Mouse (Mus musculus): Measurements from ENCODE around the gene Cyp2c69.
"Not testable (repeated sequence)": the region's sequence is repeated elsewhere in the genome, so short reads cannot be mapped to it uniquely, and the experiment has no call there.

Cyp2c69 gene

GRCm38 (mm10) chr19:39886699-39887098 is at the start of gene Cyp2c69:
Cyp2c69 (minus strand) TSS chr19:39886799.
- DNase-seq (ENCODE audit: low spot score), result not testable (repeated sequence)

GRCm38 (mm10) chr19:39935396-39935795 is 48.8 kb upstream of the Cyp2c69 start:
- DNase-seq (ENCODE audit: low spot score), result no peak

- no peak for DNase-seq (ENCODE audit: low spot score)
These were observed 43.4 kb upstream of the Cyp2c69 start for GRCm38 (mm10) chr19:39930032-39930431.

- no peak for DNase-seq (ENCODE audit: low spot score)
These were observed 15.1 kb upstream of the Cyp2c69 start for GRCm38 (mm10) chr19:39901656-39902055.

- DNase-seq (ENCODE audit: low spot score), result not testable (repeated sequence)
These were observed 3.5 kb upstream of the Cyp2c69 start for GRCm38 (mm10) chr19:39890079-39890478.

- no peak for DNase-seq (ENCODE audit: low spot score)
These were observed 20.5 kb downstream of the Cyp2c69 start for GRCm38 (mm10) chr19:39866133-39866532.

- DNase-seq (ENCODE audit: low spot score), result not testable (repeated sequence)
These were observed 65.7 kb downstream of the Cyp2c69 start for GRCm38 (mm10) chr19:39820931-39821330.

GRCm38 (mm10) chr19:39816400-39816799 is 70.2 kb downstream of the Cyp2c69 start:
- DNase-seq (ENCODE audit: low spot score), result not testable (repeated sequence)

GRCm38 (mm10) chr19:39815991-39816390 is 70.6 kb downstream of the Cyp2c69 start:
- not testable (repeated sequence) for DNase-seq (ENCODE audit: low spot score)

- not testable (repeated sequence) for DNase-seq (ENCODE audit: low spot score)
These were observed 73.9 kb downstream of the Cyp2c69 start, which contains the start of gene Cyp2c40 for GRCm38 (mm10) chr19:39812714-39813113. Cyp2c40 (minus strand) TSS chr19:39812814.
